Comparison of ENCODE assay signal across 14 mouse cellular contexts in genomic region chr15:6593254-6593623, GRCm38 (mm10).
"Had no signal": no experiment of that assay in that cellular context is flagged by ENCODE, and none has a peak within 500 bp of the region (broad histone marks: within the 10 kb centered on the region; RNA-seq: fewer than 3 reads in every experiment).

No protein-coding gene starts in this region.

- H3K4me1 ChIP-seq: midbrain, embryonic 12.5 days; midbrain, embryonic 15.5 days; neural tube, embryonic 13.5 days had no signal

- H3K27ac ChIP-seq: kidney, postnatal 0 days; liver, embryonic 13.5 days; midbrain, embryonic 12.5 days; midbrain, embryonic 15.5 days; neural tube, embryonic 13.5 days; stomach, postnatal 0 days had no signal

- H3K27me3 ChIP-seq: liver, embryonic 13.5 days; midbrain, embryonic 12.5 days; midbrain, embryonic 15.5 days; neural tube, embryonic 13.5 days had no signal

- H3K4me3 ChIP-seq: liver, embryonic 13.5 days; midbrain, embryonic 12.5 days; midbrain, embryonic 15.5 days; neural tube, embryonic 13.5 days had no signal

- H3K36me3 ChIP-seq: liver, embryonic 13.5 days; midbrain, embryonic 12.5 days; midbrain, embryonic 15.5 days; neural tube, embryonic 13.5 days had no signal

- DNase-seq: kidney, adult 2 months; kidney, postnatal 25 days; liver, embryonic 13.5 days; lung, adult 2 months; lung, postnatal 14 days; lung, postnatal 4 days; retina, postnatal 1 day; right cerebral cortex, postnatal 25 days had no signal

- ATAC-seq: intestine, postnatal 0 days; midbrain, embryonic 15.5 days had no signal
